Mouse (Mus musculus): ENCODE data around the gene Cdc42.

Gene Cdc42

GRCm38 (mm10) chr4:137371596-137372523 lies 14.3 kb upstream of the Cdc42 start:
- DNase-seq (ENCODE audit: low spot score) = no peak

- no peak for DNase-seq (ENCODE audit: low spot score)
These were observed 12.6 kb upstream of the Cdc42 start for GRCm38 (mm10) chr4:137369954-137370750.

- no peak for DNase-seq (ENCODE audit: low spot score)
These were observed 10.7 kb upstream of the Cdc42 start for GRCm38 (mm10) chr4:137368198-137368597.

- DNase-seq (ENCODE audit: low spot score) = peak; percentile 34
These were observed 10.0 kb upstream of the Cdc42 start for GRCm38 (mm10) chr4:137367275-137368088.

- DNase-seq (ENCODE audit: low spot score) = no peak
These were observed 8.6 kb upstream of the Cdc42 start for GRCm38 (mm10) chr4:137366097-137366496.

GRCm38 (mm10) chr4:137365356-137366062 lies 8.0 kb upstream of the Cdc42 start:
- peak; percentile 30 for DNase-seq (ENCODE audit: low spot score)

GRCm38 (mm10) chr4:137364826-137365225 lies 7.3 kb upstream of the Cdc42 start:
- no peak for DNase-seq (ENCODE audit: low spot score)

GRCm38 (mm10) chr4:137360996-137361395 lies 3.5 kb upstream of the Cdc42 start:
- no peak for DNase-seq (ENCODE audit: low spot score)

- DNase-seq (ENCODE audit: low spot score) = peak; percentile 7
These were observed 927 bp upstream of the Cdc42 start for GRCm38 (mm10) chr4:137358291-137359002.

GRCm38 (mm10) chr4:137356674-137357510 lies 628 bp downstream of the Cdc42 start:
- peak; percentile 53 for DNase-seq (ENCODE audit: low spot score)

- no peak for DNase-seq (ENCODE audit: low spot score)
These were observed 6.9 kb downstream of the Cdc42 start for GRCm38 (mm10) chr4:137350627-137351026.

- no peak for DNase-seq (ENCODE audit: low spot score)
These were observed 11.7 kb downstream of the Cdc42 start for GRCm38 (mm10) chr4:137345790-137346189.

- DNase-seq (ENCODE audit: low spot score) = no peak
These were observed 12.4 kb downstream of the Cdc42 start for GRCm38 (mm10) chr4:137345112-137345511.

GRCm38 (mm10) chr4:137342816-137343215 lies 14.7 kb downstream of the Cdc42 start:
- no peak for DNase-seq (ENCODE audit: low spot score)

GRCm38 (mm10) chr4:137339415-137339814 lies 18.1 kb downstream of the Cdc42 start:
- no peak for DNase-seq (ENCODE audit: low spot score)

- no peak for DNase-seq (ENCODE audit: low spot score)
These were observed 21.1 kb downstream of the Cdc42 start for GRCm38 (mm10) chr4:137336468-137336867.

GRCm38 (mm10) chr4:137332051-137332450 lies 25.5 kb downstream of the Cdc42 start:
- no peak for DNase-seq (ENCODE audit: low spot score)

GRCm38 (mm10) chr4:137326494-137326893 lies 31.0 kb downstream of the Cdc42 start:
- no peak for DNase-seq (ENCODE audit: low spot score)

- DNase-seq (ENCODE audit: low spot score) = no peak
These were observed 32.6 kb downstream of the Cdc42 start for GRCm38 (mm10) chr4:137324926-137325325.
